Mouse (Mus musculus) C2C12 (cell line): ENCODE measurements around the gene Atf2.

Experiments
- CTCF ChIP-seq: IDR thresholded peaks from one replicate; pipeline ENCODE4 v1.5.1; 2011; ENCODE audit not compliant: control insufficient read depth, insufficient read depth, insufficient read length
- FOSL1 ChIP-seq: IDR thresholded peaks from one replicate; pipeline ENCODE4 v1.8.0; 2011; ENCODE audit warnings: mild to moderate bottlenecking, low read length; ENCODE audit not compliant: poor library complexity, insufficient read depth, severe bottlenecking
- MAX ChIP-seq: IDR thresholded peaks from one replicate; pipeline ENCODE4 v1.6.1; 2011; ENCODE audit warnings: mild to moderate bottlenecking, control low read depth
- MYOD1 ChIP-seq: IDR thresholded peaks from one replicate; pipeline ENCODE4 v1.6.1; 2011; ENCODE audit warnings: low read depth; ENCODE audit not compliant: control insufficient read depth, insufficient read length
- MYOG ChIP-seq: IDR thresholded peaks from one replicate; pipeline ENCODE4 v1.6.1; 2011; ENCODE audit not compliant: control insufficient read depth, insufficient read length; ENCODE audit errors: extremely low read depth
- USF1 ChIP-seq: IDR thresholded peaks from one replicate; pipeline ENCODE4 v1.6.1; 2011; ENCODE audit warnings: low read depth, mild to moderate bottlenecking, control low read depth, moderate library complexity

- TF ChIP-seq CTCF = no peak
- TF ChIP-seq MYOG = no peak
- TF ChIP-seq MAX = no peak
- no peak for TF ChIP-seq USF1
- no peak for TF ChIP-seq FOSL1
- no peak for TF ChIP-seq MYOD1
Measured at GRCm38 (mm10) chr2:73877891-73878290, 14.5 kb downstream of the Atf2 start.
